Mouse (Mus musculus) ES-E14 (cell line): ENCODE data around the gene Dock9. TPM values are rescaled to one million over a fixed set of nuclear protein-coding genes. Genes with fewer than 3 reads are reported as not detected.

ENCODE experiments used
- DNase-seq: peaks from one replicate; pipeline ENCODE4 v3.0.0-alpha.2; 2013; ENCODE audit warnings: low read depth, low spot score
- H3K27ac ChIP-seq: 2 replicates; pipeline ENCODE4 v1.5.1; 2012; ENCODE audit warnings: low read depth, mild to moderate bottlenecking, low read length, moderate library complexity, mixed read lengths; ENCODE audit not compliant: poor library complexity, insufficient read depth, severe bottlenecking
- H3K36me3 ChIP-seq: 2 replicates; pipeline ENCODE4 v1.6.1; 2012; ENCODE audit warnings: mild to moderate bottlenecking, low read length, moderate library complexity, mixed read lengths; ENCODE audit not compliant: control insufficient read depth, poor library complexity, insufficient read depth, severe bottlenecking
- H3K4me1 ChIP-seq, 2 experiments: fragments of 150-350 bp in 1 of 2; sonication (generic) in 1 of 2; 2 replicates each; pipeline ENCODE4 v1.6.1; 2012; ENCODE audit warnings: low read length in 2 of 2, mild to moderate bottlenecking in 1 of 2, mixed read lengths in 1 of 2; ENCODE audit not compliant: control insufficient read depth in 2 of 2, insufficient read depth in 2 of 2, poor library complexity in 1 of 2
- H3K4me3 ChIP-seq, 2 experiments: fragments of 150-350 bp in 1 of 2; sonication (generic) in 1 of 2; 2 replicates each; pipeline ENCODE4 v1.5.1; 2012; ENCODE audit warnings: low read length in 2 of 2, low read depth in 1 of 2, mild to moderate bottlenecking in 1 of 2, mixed read lengths in 1 of 2; ENCODE audit not compliant: insufficient read depth in 1 of 2, poor library complexity in 1 of 2, severe bottlenecking in 1 of 2
- H3K9ac ChIP-seq: 2 replicates; pipeline ENCODE4 v1.6.1; 2012; ENCODE audit warnings: low read depth, mild to moderate bottlenecking, low read length, mixed read lengths; ENCODE audit not compliant: poor library complexity, insufficient read depth, severe bottlenecking
- H3K9me3 ChIP-seq: fragments of 150-350 bp; sonication (generic); 2 replicates; pipeline ENCODE4 v1.6.1; 2012; ENCODE audit warnings: low read depth, mild to moderate bottlenecking, low read length; ENCODE audit not compliant: control insufficient read depth, insufficient read depth
- CHD2 ChIP-seq: IDR thresholded peaks from 2 replicates; pipeline ENCODE4 v1.6.1; 2014; ENCODE audit warnings: mild to moderate bottlenecking, low read depth, low read length, inconsistent platforms
- HCFC1 ChIP-seq: IDR thresholded peaks from 2 replicates; pipeline ENCODE4 v1.6.1; 2012; ENCODE audit warnings: low read length, inconsistent platforms, borderline replicate concordance; ENCODE audit not compliant: insufficient read depth
- MAFK ChIP-seq: IDR thresholded peaks from 2 replicates; pipeline ENCODE4 v1.6.1; 2014; ENCODE audit warnings: mild to moderate bottlenecking, low read depth, low read length, inconsistent platforms; ENCODE audit not compliant: insufficient read depth
- ZC3H11A ChIP-seq: IDR thresholded peaks from 2 replicates; pipeline ENCODE4 v1.6.1; 2012; ENCODE audit warnings: low read depth, mild to moderate bottlenecking, inconsistent platforms, low read length, borderline replicate concordance
- ZNF384 ChIP-seq: IDR thresholded peaks from 2 replicates; pipeline ENCODE4 v1.6.1; 2012; ENCODE audit warnings: low read depth, low read length, inconsistent platforms
- in situ Hi-C, 2 experiments: fragments of 600-800 bp; cut with MboI; formaldehyde crosslinking; loops; one replicate each; pipeline ENCODE4 v1.15.1; 2025; ENCODE audit warnings: low sequenced_read_pairs in 2 of 2, inconsistent platforms in 1 of 2; ENCODE audit not compliant: unreplicated experiment in 2 of 2
- total RNA-seq: library from RNA; depleted of rRNA; stranded (reverse); fragments of 300-350 nt; gene quantifications from 2 replicates; pipeline ENCODE4 v1.2.3, GENCODE M21; 2012

The Dock9 gene
- total RNA-seq, 1 experiment = 8.3 TPM

GRCm38 (mm10) chr14:121734217-121734616, 63.4 kb downstream of the Dock9 start:
- TF ChIP-seq HCFC1 = no peak
- TF ChIP-seq ZNF384 = no peak
- no peak for TF ChIP-seq ZC3H11A
- no peak for TF ChIP-seq CHD2
- TF ChIP-seq MAFK = no peak

GRCm38 (mm10) chr14:121733694-121734093, 63.9 kb downstream of the Dock9 start:
- in situ Hi-C loops = no loop called here
- no peaks in the 10 kb centered on the region for H3K9me3 ChIP-seq
- no peak for TF ChIP-seq CHD2
- TF ChIP-seq HCFC1 = no peak
- no peak for TF ChIP-seq MAFK
- TF ChIP-seq ZNF384 = no peak
- TF ChIP-seq ZC3H11A = no peak
- no peaks in the 10 kb centered on the region for H3K36me3 ChIP-seq
- no peak for DNase-seq
- no peak overlapping the region for H3K27ac ChIP-seq
- peaks cover 0 to 19% of the 10 kb centered on the region in 2 experiments; a peak in 1 of 4 replicates for H3K4me1 ChIP-seq
- H3K9ac ChIP-seq = no peak overlapping the region
- H3K4me3 ChIP-seq = no peak overlapping the region

More at GRCm38 (mm10) chr14:121734217-121734616, 63.4 kb downstream of the Dock9 start:
- no peak for DNase-seq
- Histone ChIP-seq H3K4me3 (no peak overlapping the region), H3K9me3 (no peaks in the 10 kb centered on the region), H3K4me1 (peaks cover 0 to 19% of the 10 kb centered on the region in 2 experiments; a peak in 1 of 4 replicates), H3K9ac (no peak overlapping the region), H3K36me3 (no peaks in the 10 kb centered on the region), H3K27ac (no peak overlapping the region)
- in situ Hi-C loops = no loop called here

GRCm38 (mm10) chr14:121732196-121732595, 65.4 kb downstream of the Dock9 start:
- Histone ChIP-seq H3K4me3 (peak overlapping the region; percentile 15 to 18; a peak in 3 of 4 replicates), H3K4me1 (peaks cover 0 to 16% of the 10 kb centered on the region in 2 experiments; a peak in 1 of 4 replicates), H3K9ac (no peak overlapping the region), H3K36me3 (no peaks in the 10 kb centered on the region), H3K27ac (no peak overlapping the region), H3K9me3 (no peaks in the 10 kb centered on the region)
- TF ChIP-seq CHD2 (0 out of 2 replicates have a peak, but pooled peaks have one; percentile 26), ZNF384 (no peak)
- in situ Hi-C loops = no loop called here
- peak; percentile 24 for DNase-seq

GRCm38 (mm10) chr14:121731688-121732168, 65.9 kb downstream of the Dock9 start:
- DNase-seq = peak; percentile 91
- no peaks in the 10 kb centered on the region for H3K9me3 ChIP-seq

More at GRCm38 (mm10) chr14:121731688-121732168, 65.9 kb downstream of the Dock9 start:
- peak overlapping the region; percentile 15 to 18; a peak in 3 of 4 replicates for H3K4me3 ChIP-seq
- no peak overlapping the region for H3K27ac ChIP-seq
- no peaks in the 10 kb centered on the region for H3K36me3 ChIP-seq
- no peak overlapping the region for H3K9ac ChIP-seq
- TF ChIP-seq MAFK = no peak
- no peak for TF ChIP-seq ZC3H11A
- no peak for TF ChIP-seq ZNF384
- TF ChIP-seq CHD2 = no peak
- TF ChIP-seq HCFC1 = no peak
- peaks cover 0 to 16% of the 10 kb centered on the region in 2 experiments; a peak in 1 of 4 replicates for H3K4me1 ChIP-seq
- in situ Hi-C loops = no loop called here
